Mouse (Mus musculus) embryonic facial prominence, embryonic 11.5 days (tissue): ENCODE measurements around the gene Rbbp9. TPM values are rescaled to one million over a fixed set of nuclear protein-coding genes. Genes with fewer than 3 reads are reported as not detected.
A peak's percentile ranks its signal among the peaks of the same experiment; 100 is the strongest.

Source experiments
- ATAC-seq: fragments of 200-750 bp; cut with Nextera tagmentation; replicated peaks from 2 replicates; pipeline ENCODE4 v1.8.0; 2017; ENCODE audit warnings: low read depth; ENCODE audit not compliant: insufficient number of reproducible peaks, low FRiP score, low TSS enrichment
- DNase-seq: peaks from one replicate; pipeline ENCODE4 v3.0.0-alpha.2; 2015; ENCODE audit warnings: low spot score
- H3K27ac ChIP-seq: fragments of 300-500 bp; sonication (generic); replicated peaks from 2 replicates; pipeline ENCODE4 v1.5.1; 2014; ENCODE audit warnings: mild to moderate bottlenecking, low read depth, low read length, control low read depth
- H3K27me3 ChIP-seq: fragments of 300-500 bp; sonication (generic); 2 replicates; pipeline ENCODE4 v1.6.1; 2014; ENCODE audit warnings: mild to moderate bottlenecking, low read length, moderate library complexity, mixed read lengths; ENCODE audit not compliant: control insufficient read depth, insufficient read depth
- H3K36me3 ChIP-seq: fragments of 300-500 bp; sonication (generic); replicated peaks from 2 replicates; pipeline ENCODE4 v1.6.1; 2014; ENCODE audit warnings: low read depth, mild to moderate bottlenecking, low read length, moderate library complexity, mixed read lengths; ENCODE audit not compliant: control insufficient read depth, insufficient read depth
- H3K4me1 ChIP-seq: fragments of 300-500 bp; sonication (generic); 2 replicates; pipeline ENCODE4 v1.6.1; 2014; ENCODE audit warnings: low read length, mixed read lengths; ENCODE audit not compliant: control insufficient read depth, insufficient read depth
- H3K4me2 ChIP-seq: fragments of 300-500 bp; sonication (generic); 2 replicates; pipeline ENCODE4 v1.6.1; 2014; ENCODE audit warnings: low read depth, mild to moderate bottlenecking, control low read depth, low read length, moderate library complexity
- H3K4me3 ChIP-seq: fragments of 300-500 bp; sonication (generic); 2 replicates; pipeline ENCODE4 v1.5.1; 2014; ENCODE audit warnings: low read depth, low read length, control low read depth
- H3K9ac ChIP-seq: fragments of 300-500 bp; sonication (generic); replicated peaks from 2 replicates; pipeline ENCODE4 v1.6.1; 2014; ENCODE audit warnings: mild to moderate bottlenecking, control low read depth, low read length
- H3K9me3 ChIP-seq: fragments of 300-500 bp; sonication (generic); replicated peaks from 2 replicates; pipeline ENCODE4 v1.6.1; 2016; ENCODE audit warnings: mild to moderate bottlenecking, low read length, inconsistent platforms, mixed read lengths; ENCODE audit not compliant: control insufficient read depth
- WGBS: fragments of 180-500 bp; shearing (Covaris S2); extraction: QIAGEN DNeasy Blood & Tissue Kit; methylation state at CpG from one replicate; pipeline ENCODE4 v1.1.7; 2014; 5-methylcytosine and 5-hydroxymethylcytosine counted together
- polyA plus RNA-seq: library from polyadenylated mRNA; unstranded; fragments of >200 nt; fragmentation: Nextera tagmentation; extraction: Ambion mirVana; gene quantifications from 2 replicates; pipeline ENCODE4 v1.2.1, GENCODE M21; 2014

Rbbp9 gene
- polyA plus RNA-seq, 1 experiment from 2014 or later = 84.1 TPM

GRCm38 (mm10) chr2:144537123-144537522, 13.5 kb downstream of the Rbbp9 start:
- Histone ChIP-seq H3K4me1 (no peaks in the 10 kb centered on the region), H3K4me2 (no peak overlapping the region), H3K9me3 (no peaks in the 10 kb centered on the region), H3K27ac (no peak overlapping the region), H3K36me3 (peaks cover 9% of the 10 kb centered on the region), H3K4me3 (no peak overlapping the region), H3K27me3 (no peaks in the 10 kb centered on the region), H3K9ac (no peak overlapping the region)
- ATAC-seq (no peak), DNase-seq (no peak)
- WGBS = 94% methylated on average over 7 of the region's 7 CpGs

- H3K27ac ChIP-seq = peak overlapping the region; percentile 85
- peak overlapping the region; percentile 97 for H3K4me3 ChIP-seq
- WGBS = under 1% methylated on average over 25 of the region's 25 CpGs
- H3K27me3 ChIP-seq = no peaks in the 10 kb centered on the region
- peak overlapping the region; percentile 84 for H3K4me2 ChIP-seq
- ATAC-seq (peak; percentile 65), DNase-seq (no peak)
- H3K9me3 ChIP-seq = no peaks in the 10 kb centered on the region
- H3K36me3 ChIP-seq = peaks cover 2% of the 10 kb centered on the region; the same call in 1 of the 2 replicates
- peak overlapping the region; percentile 84 for H3K9ac ChIP-seq
- no peaks in the 10 kb centered on the region for H3K4me1 ChIP-seq
Observed at GRCm38 (mm10) chr2:144527821-144528174, 22.9 kb downstream of the Rbbp9 start.

GRCm38 (mm10) chr2:144526981-144527820, 23.5 kb downstream of the Rbbp9 start, which contains the start of the genes Dzank1 and Polr3f:
Dzank1 (minus strand) TSS chr2:144527414.
Polr3f (plus strand) TSS chr2:144527718.
- Histone ChIP-seq H3K36me3 (no peaks in the 10 kb centered on the region; the same call in 1 of the 2 replicates), H3K9me3 (no peaks in the 10 kb centered on the region), H3K4me2 (peak within 1 kb of the TSS; percentile 84), H3K27ac (peak within 1 kb of the TSS; percentile 85), H3K9ac (peak within 1 kb of the TSS; percentile 84), H3K27me3 (no peaks in the 10 kb centered on the region), H3K4me1 (no peaks in the 10 kb centered on the region), H3K4me3 (peak within 1 kb of the TSS; percentile 97)
- DNase-seq (peak; percentile 98), ATAC-seq (peak; percentile 96)
- WGBS = 1% methylated on average over 56 of the region's 56 CpGs

GRCm38 (mm10) chr2:144525856-144526255, 24.8 kb downstream of the Rbbp9 start:
- Histone ChIP-seq H3K27me3 (no peaks in the 10 kb centered on the region), H3K27ac (no peak overlapping the region), H3K4me2 (no peak overlapping the region), H3K4me3 (no peak overlapping the region), H3K36me3 (no peaks in the 10 kb centered on the region; the same call in 1 of the 2 replicates), H3K9ac (no peak overlapping the region), H3K9me3 (no peaks in the 10 kb centered on the region), H3K4me1 (no peaks in the 10 kb centered on the region)
- ATAC-seq = no peak
- WGBS = 54% methylated on average over 10 of the region's 10 CpGs
- DNase-seq = no peak

- WGBS = 67% methylated on average over 3 of the region's 3 CpGs
- H3K27ac ChIP-seq = no peak overlapping the region
- H3K4me1 ChIP-seq = no peaks in the 10 kb centered on the region
- no peaks in the 10 kb centered on the region for H3K27me3 ChIP-seq
- H3K9ac ChIP-seq = no peak overlapping the region
- ATAC-seq (no peak), DNase-seq (no peak)
- H3K4me3 ChIP-seq = no peak overlapping the region
- no peaks in the 10 kb centered on the region for H3K9me3 ChIP-seq
- no peak overlapping the region for H3K4me2 ChIP-seq
- no peaks in the 10 kb centered on the region for H3K36me3 ChIP-seq
Observed at GRCm38 (mm10) chr2:144519772-144520171, 30.9 kb downstream of the Rbbp9 start.

- no peaks in the 10 kb centered on the region for H3K27me3 ChIP-seq
- ATAC-seq = no peak
- no peaks in the 10 kb centered on the region for H3K9me3 ChIP-seq
- no peak overlapping the region for H3K27ac ChIP-seq
- H3K4me3 ChIP-seq = no peak overlapping the region
- DNase-seq = no peak
- no peaks in the 10 kb centered on the region for H3K36me3 ChIP-seq
- no peaks in the 10 kb centered on the region for H3K4me1 ChIP-seq
- no peak overlapping the region for H3K9ac ChIP-seq
- 80% methylated on average over 3 of the region's 3 CpGs for whole genome bisulfite sequencing
- H3K4me2 ChIP-seq = no peak overlapping the region
Observed at GRCm38 (mm10) chr2:144514619-144515018, 36.0 kb downstream of the Rbbp9 start.

- H3K27me3 ChIP-seq = no peaks in the 10 kb centered on the region
- 87% methylated on average over 6 of the region's 6 CpGs for WGBS
- ATAC-seq = no peak
- no peak for DNase-seq
- H3K9me3 ChIP-seq = no peaks in the 10 kb centered on the region
- no peak overlapping the region for H3K4me3 ChIP-seq
- H3K4me2 ChIP-seq = no peak overlapping the region
- H3K36me3 ChIP-seq = no peaks in the 10 kb centered on the region
- no peaks in the 10 kb centered on the region for H3K4me1 ChIP-seq
- no peak overlapping the region for H3K9ac ChIP-seq
- no peak overlapping the region for H3K27ac ChIP-seq
Observed at GRCm38 (mm10) chr2:144502134-144502533, 48.5 kb downstream of the Rbbp9 start.
